In genomic region chr17:29355461-29355840, GRCm38 (mm10) we compare ENCODE assay signal across 8 mouse cellular contexts. TPM values are rescaled to one million over a fixed set of nuclear protein-coding genes. Genes with fewer than 3 reads are reported as not detected.
A peak's percentile ranks its signal among the peaks of the same experiment; 100 is the strongest.
DNase-seq lines count a peak whose midpoint lies in the region; ATAC-seq and TF ChIP-seq lines count a peak whose summit lies in the region.
"Had no signal": no experiment of that assay in that cellular context is flagged by ENCODE, and none has a peak within 500 bp of the region (broad histone marks: within the 10 kb centered on the region; RNA-seq: fewer than 3 reads in every experiment).

No protein-coding gene starts in this region.

- no peak for TF ChIP-seq POLR2A in kidney, adult 2 months (IDR thresholded peaks at IDR 0.05; ENCODE audit: low read depth, low read length)

- peak; percentile 50 for DNase-seq in embryonic facial prominence, embryonic 14.5 days (ENCODE audit: low spot score)
- DNase-seq in kidney, adult 2 months = peak; percentile 60
- peak; percentile 62 for DNase-seq in lung, postnatal 36 days

- WGBS in embryonic facial prominence, embryonic 14.5 days = 52% methylated on average over 5 of the region's 5 CpGs
- WGBS in kidney, adult 2 months = 23% methylated on average over 5 of the region's 5 CpGs

- H3K36me3 ChIP-seq in embryonic facial prominence, embryonic 14.5 days (ENCODE audit: control insufficient read depth, insufficient read depth, low read length) = no peaks in the 10 kb centered on the region
- H3K36me3 ChIP-seq in kidney, adult 2 months (ENCODE audit: control insufficient read depth, insufficient read depth, low read length) = no peaks in the 10 kb centered on the region

- H3K9ac ChIP-seq in embryonic facial prominence, embryonic 14.5 days (ENCODE audit: low read depth, low read length) = peak overlapping the region; percentile 49

- H3K27me3 ChIP-seq in embryonic facial prominence, embryonic 14.5 days (replicated peaks; ENCODE audit: control insufficient read depth, insufficient read depth, low read length) = no peaks in the 10 kb centered on the region
- H3K27me3 ChIP-seq in kidney, adult 2 months (replicated peaks; ENCODE audit: control insufficient read depth, insufficient read depth, low read length) = no peaks in the 10 kb centered on the region

- H3K4me1 ChIP-seq in brown adipose tissue, adult 24 weeks (ENCODE audit: control insufficient read depth, insufficient read depth, insufficient read length, low read length) = peaks cover 11% of the 10 kb centered on the region
- peaks cover 16% of the 10 kb centered on the region for H3K4me1 ChIP-seq in embryonic facial prominence, embryonic 14.5 days (ENCODE audit: control insufficient read depth, insufficient read depth, low read length)
- H3K4me1 ChIP-seq in kidney, adult 2 months (ENCODE audit: control insufficient read depth, insufficient read depth, low read length) = peaks cover 19% of the 10 kb centered on the region

- H3K4me3 ChIP-seq in brown adipose tissue, adult 24 weeks (ENCODE audit: insufficient read depth, low read depth, low read length) = no peak overlapping the region
- H3K4me3 ChIP-seq in embryonic facial prominence, embryonic 14.5 days (ENCODE audit: low read depth, low read length) = no peak overlapping the region
- H3K4me3 ChIP-seq in kidney, adult 2 months (ENCODE audit: insufficient read depth, low read depth, low read length) = no peak overlapping the region

- H3K27ac ChIP-seq in brown adipose tissue, adult 24 weeks (replicated peaks; ENCODE audit: low read depth, low read length) = peak overlapping the region; percentile 87
- H3K27ac ChIP-seq in embryonic facial prominence, embryonic 14.5 days (replicated peaks; ENCODE audit: low read depth, low read length) = peak overlapping the region; percentile 88
- H3K27ac ChIP-seq in kidney, adult 2 months (ENCODE audit: insufficient read depth, low read depth, low read length) = peak overlapping the region; percentile 92
- H3K27ac ChIP-seq: macrophage had no signal

- peak; percentile 23; the same call in 1 of the 2 replicates for ATAC-seq in embryonic facial prominence, embryonic 14.5 days (ENCODE audit: low read depth)
- ATAC-seq in megakaryocyte, adult 5-6 weeks (ENCODE audit: poor library complexity, severe bottlenecking) = no peak
- ATAC-seq in erythroid progenitor cell, adult 5-6 weeks (replicated peaks; ENCODE audit: low FRiP score, poor library complexity, severe bottlenecking) = no peak
- ATAC-seq in granulocyte monocyte progenitor cell, adult 5-6 weeks (replicated peaks; ENCODE audit: poor library complexity, severe bottlenecking) = no peak

- H3K4me2 ChIP-seq in embryonic facial prominence, embryonic 14.5 days (ENCODE audit: low read depth, low read length) = peak overlapping the region; percentile 56; the same call in 1 of the 2 replicates

- TF ChIP-seq CTCF in kidney, adult 2 months (conservative IDR thresholded peaks at IDR 0.05; ENCODE audit: insufficient read depth, insufficient read length, low read depth, low read length) = no peak

- H3K9me3 ChIP-seq in embryonic facial prominence, embryonic 14.5 days (ENCODE audit: control insufficient read depth, low read length) = no peaks in the 10 kb centered on the region

RNA-seq across cellular contexts. Expression of gene Fgd2, which starts 5.3 kb away (rescaled TPM):
- 2.1 and 3.4 TPM in 2 replicates for polyA plus RNA-seq in brown adipose tissue, adult 24 weeks (2012; ENCODE audit: insufficient read depth, insufficient read length, missing spikeins)
- polyA plus RNA-seq in embryonic facial prominence, embryonic 14.5 days (2014; fragmentation: Nextera tagmentation; extraction: Ambion mirVana) = 10.5 and 12.7 TPM in 2 replicates
- 10.1 and 11.4 TPM in 2 replicates for polyA plus RNA-seq in kidney, adult 2 months (2012; rRNA removed)
- total RNA-seq in megakaryocyte, adult 5-6 weeks (2015) = 44.8 and 47.7 TPM in 2 replicates
- 45.5 and 48.0 TPM in 2 replicates for total RNA-seq in megakaryocyte, adult 5-6 weeks (2017)
- 4.0 and 6.3 TPM in 2 replicates for total RNA-seq in erythroid progenitor cell, adult 5-6 weeks (2015; ENCODE audit: low replicate concordance)
- 0.98 and 5.0 TPM in 2 replicates for total RNA-seq in erythroid progenitor cell, adult 5-6 weeks (2017; ENCODE audit: low replicate concordance)
- 42.8 and 70.9 TPM in 2 replicates for total RNA-seq in granulocyte monocyte progenitor cell, adult 5-6 weeks (2014; fragmentation: Nextera tagmentation)
- total RNA-seq in granulocyte monocyte progenitor cell, adult 5-6 weeks (2017) = 23.6 and 30.5 TPM in 2 replicates

RNA-seq across cellular contexts. Expression of gene Mtch1, which starts 7.7 kb away (rescaled TPM):
- polyA plus RNA-seq in brown adipose tissue, adult 24 weeks (2012; ENCODE audit: insufficient read depth, insufficient read length, missing spikeins) = 261 and 305 TPM in 2 replicates
- 396 and 441 TPM in 2 replicates for polyA plus RNA-seq in embryonic facial prominence, embryonic 14.5 days (2014; fragmentation: Nextera tagmentation; extraction: Ambion mirVana)
- polyA plus RNA-seq in kidney, adult 2 months (2012; rRNA removed) = 375 and 393 TPM in 2 replicates
- 111 and 128 TPM in 2 replicates for total RNA-seq in megakaryocyte, adult 5-6 weeks (2015)
- 84.1 and 107 TPM in 2 replicates for total RNA-seq in megakaryocyte, adult 5-6 weeks (2017)
- total RNA-seq in erythroid progenitor cell, adult 5-6 weeks (2015; ENCODE audit: low replicate concordance) = 32.1 and 42.3 TPM in 2 replicates
- 12.3 and 31.1 TPM in 2 replicates for total RNA-seq in erythroid progenitor cell, adult 5-6 weeks (2017; ENCODE audit: low replicate concordance)
- 125 and 132 TPM in 2 replicates for total RNA-seq in granulocyte monocyte progenitor cell, adult 5-6 weeks (2014; fragmentation: Nextera tagmentation)
- total RNA-seq in granulocyte monocyte progenitor cell, adult 5-6 weeks (2017) = 69.5 and 74.3 TPM in 2 replicates

RNA-seq across cellular contexts. Expression of gene Pi16, which starts 38.0 kb away (rescaled TPM):
- polyA plus RNA-seq in brown adipose tissue, adult 24 weeks (2012; ENCODE audit: insufficient read depth, insufficient read length, missing spikeins) = 32.6 and 73.5 TPM in 2 replicates
- polyA plus RNA-seq in embryonic facial prominence, embryonic 14.5 days (2014; fragmentation: Nextera tagmentation; extraction: Ambion mirVana) = 1.8 and 3.0 TPM in 2 replicates
- polyA plus RNA-seq in kidney, adult 2 months (2012; rRNA removed) = 18.4 and 22.2 TPM in 2 replicates
- total RNA-seq in megakaryocyte, adult 5-6 weeks (2015) = 32.6 and 44.2 TPM in 2 replicates
- 59.2 and 64.7 TPM in 2 replicates for total RNA-seq in megakaryocyte, adult 5-6 weeks (2017)
- 1.1 and 1.3 TPM in 2 replicates for total RNA-seq in erythroid progenitor cell, adult 5-6 weeks (2015; ENCODE audit: low replicate concordance)
- total RNA-seq in erythroid progenitor cell, adult 5-6 weeks (2017; ENCODE audit: low replicate concordance) = 3.4 and 3.7 TPM in 2 replicates
- 7.0 and 15.7 TPM in 2 replicates for total RNA-seq in granulocyte monocyte progenitor cell, adult 5-6 weeks (2014; fragmentation: Nextera tagmentation)
- total RNA-seq in granulocyte monocyte progenitor cell, adult 5-6 weeks (2017) = 9.9 and 10.8 TPM in 2 replicates
